Mouse (Mus musculus) megakaryocyte, adult 5-6 weeks (primary cell): ENCODE data around the gene Gm20388. TPM values are rescaled to one million over a fixed set of nuclear protein-coding genes. Genes with fewer than 3 reads are reported as not detected.

Experiments used
- ATAC-seq: 2 replicates; pipeline ENCODE4 v1.8.0; 2016; ENCODE audit warnings: mild to moderate bottlenecking, inconsistent platforms; ENCODE audit not compliant: poor library complexity, severe bottlenecking
- total RNA-seq, 2 experiments: library from RNA; stranded (forward) in 1 of 2; stranded (reverse) in 1 of 2; fragments of 153-499, 151-499 nt in 1 of 2; fragments of 221-1000, 200-1000 nt in 1 of 2; gene quantifications; 2 replicates each; pipeline versions ENCODE4 v1.2.3 to v1.2.4; 2015 to 2017

The Gm20388 gene
- total RNA-seq, 2 experiments from 2014 or later, result 7.6 to 15.5 TPM

DNA sequence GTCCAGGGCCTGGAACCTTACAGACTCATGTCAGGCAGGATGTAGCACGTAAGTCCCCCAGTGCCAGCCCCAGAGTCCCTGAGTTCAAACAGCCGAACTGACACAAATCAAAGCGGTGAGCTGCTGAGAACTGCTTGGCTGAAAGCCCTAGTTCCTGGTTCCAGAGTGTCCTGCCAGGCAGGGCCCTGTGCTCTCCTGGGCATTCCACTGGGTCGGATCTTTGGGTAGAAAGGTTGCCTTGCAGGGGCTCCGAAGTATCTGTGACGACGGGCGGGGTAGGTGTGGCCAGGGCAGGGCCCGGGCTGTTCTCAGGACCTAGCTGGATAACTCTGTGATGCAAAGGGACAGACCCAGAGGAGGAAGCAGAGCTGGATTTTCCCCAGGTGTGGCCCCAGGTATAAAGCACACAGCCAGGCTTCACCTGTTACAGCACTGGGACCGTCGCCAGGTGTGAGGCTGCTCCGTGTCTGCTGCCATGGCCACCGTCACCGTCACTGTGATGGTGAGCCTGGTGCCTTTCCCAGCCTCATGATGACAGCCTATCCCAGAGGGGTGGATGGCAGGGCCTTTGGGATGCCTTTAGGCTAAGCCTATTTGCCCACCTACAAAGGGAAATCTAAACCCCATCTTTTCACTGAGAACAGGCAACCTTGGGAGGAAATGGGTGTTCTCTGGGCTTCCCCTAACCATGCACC lies 2510.9 kb downstream of the Gm20388 start, which contains the start of gene Il17c:
TSS of gene Il17c (plus strand) at position 645 of the 695 bp plus-strand sequence.
- no peak for ATAC-seq

DNA sequence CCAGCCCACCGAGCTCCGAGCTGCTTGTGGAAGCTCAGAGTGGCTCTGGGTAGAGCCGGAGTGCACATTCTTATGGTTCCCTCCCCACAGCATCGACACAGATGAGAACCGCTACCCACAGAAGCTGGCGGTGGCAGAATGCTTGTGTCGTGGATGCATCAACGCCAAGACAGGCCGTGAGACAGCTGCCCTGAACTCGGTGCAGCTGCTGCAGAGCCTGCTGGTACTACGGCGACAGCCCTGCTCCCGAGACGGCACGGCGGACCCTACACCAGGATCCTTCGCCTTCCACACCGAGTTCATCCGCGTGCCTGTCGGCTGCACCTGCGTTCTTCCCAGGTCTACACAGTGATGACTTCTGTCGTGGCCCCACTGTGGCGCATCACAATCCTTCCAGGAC lies 2512.6 kb downstream of the Gm20388 start:
- no peak for ATAC-seq

DNA sequence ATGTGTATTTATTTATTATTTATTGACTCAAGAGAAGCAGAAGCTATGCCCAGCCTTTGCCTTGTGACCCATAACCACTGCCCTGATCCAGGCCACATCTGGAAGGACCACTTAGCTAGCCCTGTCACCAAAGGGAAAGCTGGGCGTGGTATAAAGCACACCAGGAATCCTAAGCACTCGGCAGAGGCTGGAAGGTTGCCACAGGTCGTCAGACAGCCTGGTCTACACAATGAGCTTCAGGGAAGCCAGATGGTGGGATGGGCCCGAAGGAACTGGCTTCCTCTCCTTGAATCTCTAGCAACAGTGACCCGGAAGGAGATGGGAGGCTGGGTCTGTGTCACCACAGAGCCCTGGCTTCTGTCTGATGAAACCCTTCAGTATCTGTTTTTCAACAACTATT lies 2513.0 kb downstream of the Gm20388 start:
- ATAC-seq, result no peak

DNA sequence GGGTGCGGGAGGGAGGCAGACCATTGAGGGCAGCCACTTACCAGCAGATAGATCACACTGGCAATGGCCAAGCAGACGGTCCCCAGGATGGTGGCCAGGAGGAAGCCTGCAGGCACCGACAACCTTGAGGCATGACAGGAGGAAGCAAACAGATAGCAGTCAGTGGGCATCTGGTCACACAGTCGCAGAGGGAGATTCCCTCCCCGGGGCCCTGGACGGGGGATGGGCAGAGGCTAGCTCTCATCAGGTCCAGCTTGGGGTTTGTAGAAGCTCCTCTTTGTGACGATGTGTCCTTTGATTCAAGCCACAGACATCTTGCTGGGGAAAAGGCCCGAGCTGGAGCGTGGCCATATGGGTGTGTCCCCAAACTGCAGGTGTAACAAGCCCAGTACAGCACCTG lies 2515.5 kb downstream of the Gm20388 start:
- ATAC-seq, result no peak

DNA sequence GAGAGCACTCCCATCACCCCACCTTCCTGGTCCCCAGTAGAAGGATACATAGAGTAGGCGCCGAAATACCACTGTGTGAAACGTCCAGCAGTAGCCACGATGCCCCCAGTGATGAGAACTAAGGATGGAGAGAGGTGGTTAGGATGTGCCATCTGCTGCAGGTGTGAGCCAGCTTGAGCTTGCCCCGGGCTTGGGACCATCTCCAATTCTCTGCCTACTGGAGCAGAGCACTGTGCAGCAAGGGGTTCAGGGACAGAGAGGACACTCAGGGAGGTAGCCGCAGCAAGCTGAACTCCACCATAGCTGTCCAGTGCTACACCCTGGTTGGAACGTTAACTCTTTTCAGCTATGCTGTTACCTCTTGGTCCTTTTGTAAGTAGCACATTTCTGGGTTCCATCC lies 2517.0 kb downstream of the Gm20388 start:
- ATAC-seq, result no peak

DNA sequence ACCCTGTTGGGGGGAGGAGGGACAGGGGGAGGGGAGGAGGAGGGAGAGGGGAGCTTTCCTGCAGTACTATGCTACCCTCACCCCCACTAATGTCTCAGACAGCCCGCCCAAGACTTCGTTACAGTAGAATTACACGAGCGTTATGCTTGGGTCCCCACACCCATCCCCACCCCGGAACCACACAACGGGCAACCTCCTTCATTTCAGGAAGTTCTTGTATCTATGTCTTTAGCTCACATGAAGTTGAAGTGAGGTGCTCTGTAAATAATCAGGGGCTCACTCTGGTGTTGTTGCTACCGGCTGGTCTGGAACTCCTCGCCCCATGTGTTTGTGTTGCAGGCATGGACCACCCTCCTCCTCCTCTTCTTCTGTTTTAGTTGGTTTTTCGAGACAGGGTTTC lies 2517.5 kb downstream of the Gm20388 start:
- no peak for ATAC-seq

DNA sequence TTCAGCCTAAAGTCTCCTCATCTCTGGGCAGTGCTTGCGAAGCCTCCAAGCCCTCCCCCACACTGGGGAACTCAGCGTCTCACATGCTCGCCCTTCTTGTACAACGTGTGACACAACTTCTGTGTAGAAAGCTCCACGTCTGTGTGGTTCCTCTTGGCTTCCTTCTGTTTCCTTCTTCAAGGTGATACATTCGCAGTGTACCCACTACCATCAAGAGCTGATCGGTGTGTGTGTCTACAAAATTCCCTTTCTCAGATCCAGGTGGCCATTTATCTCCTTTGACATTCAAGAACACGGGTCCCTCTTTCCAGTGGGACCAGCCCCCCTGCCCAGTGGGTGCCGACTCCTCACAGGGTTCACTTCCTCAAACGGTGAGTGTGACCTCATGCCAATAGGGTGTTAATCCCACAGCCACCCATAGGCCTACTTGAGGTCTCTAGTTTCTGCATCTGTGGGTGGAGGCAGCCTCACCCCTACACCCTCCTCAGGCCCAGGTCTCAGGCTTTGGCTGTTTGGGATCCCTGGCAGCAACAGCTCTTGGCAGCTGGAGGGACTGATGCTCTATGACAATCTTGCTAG lies 2519.5 kb downstream of the Gm20388 start:
- peak; percentile 78 for ATAC-seq

DNA sequence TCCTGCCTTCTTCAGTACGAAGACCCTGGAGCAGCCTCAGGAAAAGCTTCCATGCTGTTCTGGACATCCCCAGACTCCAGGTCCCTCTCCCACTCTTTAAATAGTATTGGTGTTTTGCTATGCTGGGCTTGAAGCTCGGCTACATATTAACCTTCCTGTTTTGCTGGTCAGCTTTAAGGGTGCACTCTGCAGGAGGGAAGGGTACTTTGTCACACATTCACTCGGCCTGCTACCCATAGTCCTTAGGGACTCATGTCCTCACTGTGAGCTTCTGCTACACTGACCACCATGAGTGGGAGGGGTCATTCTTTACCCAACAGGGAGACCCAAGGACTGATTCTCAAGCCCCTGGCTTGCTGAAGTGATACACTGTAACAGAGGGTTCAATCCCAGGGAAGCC lies 2520.0 kb downstream of the Gm20388 start:
- ATAC-seq, result no peak

DNA sequence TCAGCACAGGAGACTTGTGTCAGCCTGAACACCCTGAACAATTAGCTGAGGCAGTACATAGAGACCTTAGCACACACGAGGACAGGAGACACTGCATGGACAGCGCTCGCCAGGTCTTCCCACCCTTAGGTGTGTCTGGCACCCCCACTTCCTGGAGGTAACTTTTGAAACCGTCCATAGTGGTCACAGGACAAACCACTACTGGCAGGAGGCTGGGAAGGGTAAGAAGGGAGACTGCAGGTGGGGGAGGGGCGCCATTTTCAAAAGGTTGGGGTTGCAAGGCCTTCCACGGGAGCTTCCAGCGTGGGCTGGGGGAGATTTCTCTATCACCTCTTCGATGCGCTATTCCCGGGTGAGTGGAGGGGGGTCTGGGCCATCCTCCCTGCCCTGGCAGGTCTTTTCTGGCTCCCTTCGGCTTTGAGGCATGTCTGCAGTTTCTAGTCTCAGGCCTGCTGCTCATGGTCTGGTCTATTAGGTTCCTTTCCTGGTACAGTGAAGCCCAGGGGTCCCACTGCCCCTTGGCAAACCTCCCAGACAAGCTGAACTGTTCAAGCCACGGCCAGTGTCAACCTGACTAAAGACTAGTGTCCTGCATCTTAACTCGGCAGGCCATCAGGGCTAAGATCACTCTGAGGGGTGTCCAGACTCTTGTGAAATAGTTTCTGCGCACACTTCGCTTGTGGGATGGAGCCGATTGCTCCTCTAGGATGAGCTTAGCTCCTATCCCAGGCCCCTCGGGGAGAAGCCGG lies 2521.2 kb downstream of the Gm20388 start:
- ATAC-seq, result no peak

DNA sequence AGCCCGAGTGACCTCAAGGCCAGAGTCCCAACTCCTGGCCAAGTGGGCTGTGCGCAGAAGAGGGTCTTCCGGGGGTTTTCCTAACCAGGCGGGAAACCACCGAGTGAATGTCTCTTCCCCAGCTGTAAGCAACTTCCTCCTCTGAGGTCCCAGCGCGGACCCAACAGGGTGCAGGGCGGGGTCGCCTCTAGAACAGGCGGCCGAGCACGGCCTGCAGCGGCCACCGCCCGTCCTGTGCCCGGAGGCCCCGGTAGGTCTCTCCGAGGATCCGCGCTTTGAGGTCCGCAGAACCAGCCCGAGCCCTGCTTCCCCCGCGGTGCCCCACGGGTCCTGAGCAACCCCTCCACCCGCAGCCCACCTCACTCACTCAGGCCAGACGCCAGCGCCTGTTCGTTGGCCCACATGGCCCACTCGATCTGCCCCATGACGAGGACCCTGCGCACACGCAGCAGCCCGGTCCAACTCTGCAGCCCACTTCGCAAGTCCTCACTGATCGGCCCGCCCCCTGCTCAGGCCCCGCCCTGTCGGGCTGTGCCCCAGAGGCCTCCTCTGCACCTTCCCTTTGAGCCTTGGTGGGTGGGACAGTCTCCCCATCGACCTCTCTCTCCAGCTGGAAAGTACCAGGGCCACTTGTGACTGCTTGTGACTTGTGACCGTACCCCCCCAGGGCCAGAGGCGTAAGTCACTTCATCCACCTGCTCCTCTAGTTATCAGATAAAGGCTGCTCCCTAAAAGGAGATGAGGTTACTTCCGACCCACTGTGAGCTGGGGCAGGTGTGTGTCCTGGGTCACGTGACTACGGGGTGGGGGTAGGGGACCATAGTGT lies 2522.0 kb downstream of the Gm20388 start, which contains the start of gene Cyba:
TSS of gene Cyba (minus strand) at position 488 of the 826 bp plus-strand sequence.
- peak; percentile 56 for ATAC-seq

DNA sequence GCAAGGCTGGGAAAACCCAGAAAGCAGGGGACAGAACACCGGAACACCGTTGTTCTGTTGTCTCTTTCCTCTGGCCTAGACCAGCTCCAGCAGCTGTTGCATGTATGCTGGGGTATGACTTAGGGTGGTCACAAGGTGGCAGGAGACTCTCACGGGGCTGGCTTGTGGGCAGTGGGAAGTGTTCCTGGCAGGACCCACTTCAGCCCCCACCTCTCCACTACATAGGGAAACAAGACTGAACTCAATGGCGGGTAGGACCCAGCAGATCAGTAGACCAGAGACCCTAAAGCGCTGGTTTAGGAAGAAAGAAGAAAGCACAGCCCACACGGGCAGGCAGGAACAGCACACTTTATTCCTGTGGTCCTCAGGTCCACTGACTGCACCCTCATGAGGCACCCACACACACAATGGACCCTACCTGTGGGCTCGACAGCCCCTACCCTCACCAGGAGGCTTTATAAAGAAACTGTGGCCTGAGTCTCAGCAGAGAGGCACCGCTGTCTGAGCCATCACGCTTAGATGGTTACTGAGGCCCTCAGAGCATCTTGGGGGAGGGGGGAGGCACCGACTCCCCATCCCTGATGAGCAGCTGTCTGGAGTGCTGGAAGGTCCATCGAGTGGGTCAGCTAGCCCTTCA lies 2522.7 kb downstream of the Gm20388 start:
- ATAC-seq, result 0 out of 2 replicates have a peak, but pooled peaks have one; percentile 2

DNA sequence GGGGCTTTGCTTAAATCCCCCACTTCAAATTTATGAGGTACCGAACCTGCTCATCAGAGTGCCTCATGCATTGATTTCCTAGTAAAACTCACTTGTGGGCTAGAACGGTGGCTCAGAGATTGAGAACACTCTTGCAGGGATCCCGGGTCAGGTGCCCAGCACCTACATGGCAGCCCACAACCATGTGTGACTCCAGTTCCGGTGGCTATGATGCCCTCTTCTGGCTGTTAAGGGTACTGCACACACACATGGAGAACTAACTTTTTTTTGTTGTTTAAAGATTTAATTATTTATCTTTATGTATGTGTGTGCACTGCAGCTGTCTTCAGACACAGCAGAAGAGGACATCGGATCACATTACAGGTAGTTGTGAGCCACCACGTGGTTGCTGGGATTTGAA lies 2524.7 kb downstream of the Gm20388 start:
- no peak for ATAC-seq

DNA sequence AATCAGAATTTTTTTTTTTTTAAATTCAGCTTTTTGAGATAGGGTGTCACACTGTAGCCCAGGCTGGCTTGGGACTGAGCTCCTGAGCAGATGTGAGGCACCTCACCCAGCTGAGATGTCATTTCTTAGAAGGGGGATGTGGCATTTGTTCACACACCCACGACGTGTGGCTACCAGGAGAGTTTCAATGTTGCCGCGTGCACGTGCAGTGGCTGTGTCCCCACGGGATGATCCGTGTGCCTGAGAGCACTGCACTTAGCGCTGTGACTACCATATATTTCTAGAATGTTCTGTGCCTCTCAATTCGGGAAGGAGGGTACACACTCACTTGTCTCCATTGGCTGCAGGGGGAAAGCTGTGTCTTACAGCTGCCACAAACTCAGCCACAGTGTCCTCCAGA lies 2525.5 kb downstream of the Gm20388 start:
- ATAC-seq, result no peak

DNA sequence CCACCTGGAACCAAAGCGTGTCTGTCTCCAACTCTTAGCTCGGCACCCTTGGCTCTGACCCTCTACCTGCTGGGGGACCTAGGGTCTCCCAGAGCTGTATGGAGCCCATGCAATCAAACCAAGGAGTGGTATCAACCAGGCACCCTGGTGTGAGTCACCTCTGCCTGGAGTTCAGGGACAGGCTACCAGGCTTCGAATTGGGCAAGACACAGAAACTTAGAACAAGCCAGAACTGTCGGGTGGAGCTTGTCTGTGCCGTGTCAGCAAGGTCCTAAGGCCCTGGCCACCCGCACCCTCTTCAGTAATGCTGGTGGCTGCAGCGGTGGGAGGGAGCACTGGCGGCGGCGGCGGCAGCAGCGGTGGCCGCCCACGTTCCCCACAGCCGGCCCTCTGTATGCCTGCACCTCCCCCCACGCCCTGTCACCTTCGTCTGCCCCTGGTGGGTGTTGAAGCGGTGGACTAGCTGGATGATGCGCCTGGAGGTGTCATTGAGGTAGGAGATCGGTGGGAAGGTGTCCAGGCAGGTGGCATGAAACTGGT lies 2526.0 kb downstream of the Gm20388 start:
- ATAC-seq, result peak; percentile 17; the same call in 1 of the 2 replicates

DNA sequence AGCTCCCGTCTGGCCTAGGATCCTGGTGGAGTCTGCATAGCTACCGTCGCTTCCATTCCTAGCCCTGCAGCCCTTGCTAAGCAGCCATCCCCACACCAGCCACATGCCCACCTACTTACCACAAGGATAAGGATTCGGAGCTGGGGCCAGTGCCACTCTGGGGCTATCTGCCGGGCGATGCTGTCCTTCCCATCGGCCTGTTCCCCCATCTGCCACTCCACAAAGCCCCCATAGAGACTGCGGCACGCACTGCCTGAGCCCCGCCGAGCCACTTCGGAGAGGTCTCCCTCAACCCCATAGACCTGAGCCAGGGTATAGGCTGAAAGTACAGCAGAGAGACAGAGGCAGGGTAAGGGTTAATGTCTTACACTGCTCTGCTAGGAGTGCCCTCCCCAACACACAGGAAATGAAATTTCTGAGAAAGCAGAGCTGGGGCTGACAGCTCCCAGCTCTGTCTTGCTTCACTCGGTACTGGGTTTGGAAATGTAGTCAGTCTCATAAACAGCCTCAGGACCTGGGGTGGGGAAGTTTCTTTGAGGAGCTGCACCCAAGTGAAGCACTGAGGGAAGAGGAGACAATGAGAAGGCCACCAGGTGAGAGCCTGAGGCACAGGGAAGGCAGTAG lies 2527.2 kb downstream of the Gm20388 start:
- peak; percentile 71 for ATAC-seq

DNA sequence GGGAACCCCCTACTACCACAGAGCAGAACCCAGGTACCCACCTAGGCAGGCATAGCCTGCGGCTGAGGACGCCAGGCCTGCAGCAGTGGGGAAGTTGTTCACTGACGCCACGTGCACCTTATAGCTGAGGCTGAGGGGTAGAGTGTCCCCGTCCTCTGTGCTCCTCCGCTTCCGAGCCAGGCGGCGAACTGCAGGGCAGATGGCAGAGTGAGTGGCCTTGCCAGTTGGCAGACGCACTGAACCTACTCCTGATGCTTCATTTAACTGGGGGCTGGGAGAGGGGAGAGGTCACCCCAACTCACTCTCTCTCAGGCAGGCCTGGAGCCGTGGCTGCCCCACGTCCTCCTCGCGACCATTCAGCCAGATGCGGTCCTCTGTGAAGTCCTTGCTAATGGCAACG lies 2528.7 kb downstream of the Gm20388 start:
- no peak for ATAC-seq

DNA sequence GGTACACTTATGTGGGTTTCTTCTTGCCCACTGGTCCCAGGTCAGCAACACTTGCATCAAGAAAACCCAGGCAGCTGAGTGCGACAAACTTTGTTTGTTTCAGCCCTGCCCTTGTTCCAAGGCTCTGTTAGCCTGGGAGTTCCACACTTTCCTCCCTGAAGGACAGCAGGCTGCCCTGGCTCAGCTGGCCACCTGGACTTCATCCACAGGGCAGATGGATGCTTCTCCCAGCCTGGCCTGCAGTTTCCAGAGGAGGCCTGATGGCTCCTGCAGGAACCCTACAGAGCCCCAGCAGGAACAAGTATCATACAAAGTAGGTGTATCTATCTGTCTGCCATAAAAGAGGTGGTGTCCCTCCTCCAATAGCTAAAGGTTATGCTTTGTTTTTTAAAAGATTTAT lies 2530.7 kb downstream of the Gm20388 start:
- ATAC-seq, result no peak

DNA sequence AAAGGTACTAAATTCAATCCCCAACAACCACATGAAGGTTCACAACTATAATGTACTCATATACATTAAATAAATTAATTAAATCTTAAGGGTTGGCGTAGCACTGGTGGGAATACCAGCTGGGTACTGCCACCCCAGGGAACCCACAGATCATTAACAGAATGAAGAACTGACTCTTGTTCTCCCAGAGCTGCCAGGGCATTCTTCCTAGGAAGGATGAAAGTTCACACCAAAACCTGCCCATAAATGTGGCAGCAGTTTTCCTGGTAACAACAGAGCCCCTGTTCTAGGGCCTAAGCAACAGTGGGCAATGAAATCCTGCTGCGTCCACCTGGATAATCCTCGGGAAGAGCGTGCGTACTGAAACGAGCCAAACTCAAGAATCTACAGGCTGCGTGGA lies 2531.7 kb downstream of the Gm20388 start:
- ATAC-seq, result no peak

DNA sequence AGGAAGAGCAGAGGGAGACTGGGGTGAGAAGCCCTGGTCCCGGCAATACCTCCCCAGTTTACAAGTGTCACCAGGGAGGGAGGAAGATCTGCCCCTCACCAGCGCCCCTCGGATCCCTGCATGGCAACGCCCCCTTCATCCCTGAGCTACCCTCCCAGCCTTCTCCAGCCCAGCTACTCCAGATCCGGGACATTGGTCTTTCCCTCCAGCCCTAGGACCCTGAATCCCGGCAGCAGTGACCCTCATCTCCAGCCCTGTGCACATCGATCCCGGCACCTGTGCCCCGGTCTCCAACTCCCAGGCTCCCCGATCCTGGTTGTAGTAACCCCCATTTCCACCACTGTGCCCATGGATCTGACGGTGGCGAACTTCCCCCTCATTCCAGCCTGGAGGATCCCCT lies 2532.1 kb downstream of the Gm20388 start:
- peak; percentile 2; the same call in 1 of the 2 replicates for ATAC-seq
